Mouse (Mus musculus) CH12.LX (cell line): ENCODE measurements around the gene Ngfr. TPM values are rescaled to one million over a fixed set of nuclear protein-coding genes. Genes with fewer than 3 reads are reported as not detected.

Experiments used
- DNase-seq: peaks from one replicate; pipeline ENCODE4 v3.0.0-alpha.2; 2013; ENCODE audit errors: extremely low read depth
- H3K27ac ChIP-seq: 2 replicates; pipeline ENCODE4 v1.5.1; 2012; ENCODE audit warnings: low read depth, mild to moderate bottlenecking, control low read depth, moderate library complexity; ENCODE audit not compliant: insufficient read depth
- H3K27me3 ChIP-seq: replicated peaks from 2 replicates; pipeline ENCODE3; 2012; ENCODE audit warnings: inconsistent platforms
- H3K36me3 ChIP-seq, 2 experiments: replicated peaks in 1 of 2; 2 replicates each; pipeline versions ENCODE3 to v1.6.1; 2012; ENCODE audit warnings: inconsistent platforms in 1 of 2, low read length in 1 of 2, mild to moderate bottlenecking in 1 of 2, mixed read lengths in 1 of 2, moderate library complexity in 1 of 2; ENCODE audit not compliant: control insufficient read depth in 1 of 2, insufficient read depth in 1 of 2
- H3K4me1 ChIP-seq, 2 experiments: 2 replicates each; pipeline ENCODE4 v1.6.1; 2012; ENCODE audit warnings: inconsistent platforms in 1 of 2, moderate library complexity in 1 of 2; ENCODE audit not compliant: insufficient read depth in 2 of 2, control insufficient read depth in 1 of 2
- H3K4me2 ChIP-seq: 2 replicates; pipeline ENCODE4 v1.6.1; 2012; ENCODE audit warnings: low read depth, mild to moderate bottlenecking, control low read depth; ENCODE audit not compliant: poor library complexity, insufficient read depth, severe bottlenecking
- H3K4me3 ChIP-seq, 3 experiments: fragments of 150-350 bp in 1 of 3; sonication (generic) in 1 of 3; replicated peaks in 1 of 3; 2 replicates each; pipeline versions ENCODE3 to v1.5.1; 2011 to 2012; ENCODE audit warnings: low read depth in 2 of 3, low read length in 2 of 3, mild to moderate bottlenecking in 2 of 3, moderate library complexity in 2 of 3, control low read depth in 1 of 3, improper control_type of control experiment in 1 of 3, inconsistent platforms in 1 of 3, mixed read lengths in 1 of 3; ENCODE audit not compliant: poor library complexity in 1 of 3
- H3K79me2 ChIP-seq: replicated peaks from 2 replicates; pipeline ENCODE4 v1.6.1; 2012; ENCODE audit warnings: mild to moderate bottlenecking, moderate library complexity; ENCODE audit not compliant: control insufficient read depth, poor library complexity, insufficient read depth, severe bottlenecking; ENCODE audit errors: extremely low read depth
- H3K9ac ChIP-seq: 2 replicates; pipeline ENCODE4 v1.6.1; 2012; ENCODE audit warnings: low read depth, mild to moderate bottlenecking, control low read depth, moderate library complexity; ENCODE audit not compliant: insufficient read depth
- H3K9me3 ChIP-seq: replicated peaks from 2 replicates; pipeline ENCODE3; 2012; ENCODE audit warnings: low read length, inconsistent platforms, mixed read lengths
- CHD2 ChIP-seq: IDR thresholded peaks from 2 replicates; pipeline ENCODE4 v1.6.1; 2011; ENCODE audit warnings: low read length, improper control_type of control experiment
- CTCF ChIP-seq, 2 experiments: IDR thresholded peaks in 1 of 2; conservative IDR thresholded peaks in 1 of 2; 2 replicates each; pipeline ENCODE4 v1.5.1; 2011 to 2012; ENCODE audit warnings: low read depth in 2 of 2, low read length in 2 of 2, improper control_type of control experiment in 1 of 2, inconsistent platforms in 1 of 2, mild to moderate bottlenecking in 1 of 2, moderate library complexity in 1 of 2
- ETS1 ChIP-seq: conservative IDR thresholded peaks from 2 replicates; pipeline ENCODE4 v1.6.1; 2012; ENCODE audit warnings: low read depth, mild to moderate bottlenecking, inconsistent platforms, low read length, improper control_type of control experiment, moderate library complexity
- MAZ ChIP-seq: IDR thresholded peaks from 2 replicates; pipeline ENCODE4 v1.6.1; 2012; ENCODE audit warnings: low read depth, mild to moderate bottlenecking, inconsistent platforms, low read length, improper control_type of control experiment, moderate library complexity
- PAX5 ChIP-seq: IDR thresholded peaks from 2 replicates; pipeline ENCODE4 v1.6.1; 2012; ENCODE audit warnings: low read length, inconsistent platforms, mixed read lengths
- POLR2A ChIP-seq: IDR thresholded peaks from 2 replicates; pipeline ENCODE4 v1.6.1; 2011; ENCODE audit warnings: low read depth, mild to moderate bottlenecking, improper control_type of control experiment, low read length
- RAD21 ChIP-seq: IDR thresholded peaks from 2 replicates; pipeline ENCODE4 v1.6.1; 2011; ENCODE audit warnings: low read depth, mild to moderate bottlenecking, low read length, improper control_type of control experiment, moderate library complexity
- SMC3 ChIP-seq: IDR thresholded peaks from 2 replicates; pipeline ENCODE4 v1.6.1; 2011; ENCODE audit warnings: low read depth, low read length, improper control_type of control experiment
- TCF12 ChIP-seq: IDR thresholded peaks from 2 replicates; pipeline ENCODE4 v1.6.1; 2014; ENCODE audit warnings: low read depth, mild to moderate bottlenecking, inconsistent platforms, low read length, improper control_type of control experiment
- UBTF ChIP-seq: IDR thresholded peaks from 2 replicates; pipeline ENCODE4 v1.6.1; 2012; ENCODE audit warnings: low read depth, mild to moderate bottlenecking, inconsistent platforms, low read length, improper control_type of control experiment, moderate library complexity
- USF1 ChIP-seq: IDR thresholded peaks from 2 replicates; pipeline ENCODE4 v1.6.1; 2014; ENCODE audit warnings: low read depth, mild to moderate bottlenecking, inconsistent platforms, low read length, improper control_type of control experiment
- ZC3H11A ChIP-seq: IDR thresholded peaks from 2 replicates; pipeline ENCODE4 v1.6.1; 2012; ENCODE audit warnings: low read depth, mild to moderate bottlenecking, inconsistent platforms, low read length, improper control_type of control experiment
- ZKSCAN1 ChIP-seq: IDR thresholded peaks from 2 replicates; pipeline ENCODE4 v1.6.1; 2012; ENCODE audit warnings: low read depth, inconsistent platforms, low read length, improper control_type of control experiment, borderline replicate concordance
- ZNF384 ChIP-seq: IDR thresholded peaks from 2 replicates; pipeline ENCODE4 v1.6.1; 2012; ENCODE audit warnings: low read depth, low read length, improper control_type of control experiment, inconsistent platforms
- dilution Hi-C: fragments of 300-500 bp; cut with MboI; formaldehyde crosslinking; loops from 2 replicates; pipeline ENCODE4 v1.14.3; 2020; ENCODE audit warnings: low sequenced_read_pairs; ENCODE audit not compliant: extremely low pct_unique_long_range_greater_than_20kb, extremely low pct_ligation_motif_present
- in situ Hi-C: fragments of 300-500 bp; cut with MboI; formaldehyde crosslinking; loops from 3 replicates; pipeline ENCODE4 v1.14.3; 2019; ENCODE audit warnings: low sequenced_read_pairs, low pct_ligation_motif_present, low pct_unique_long_range_greater_than_20kb, mixed read lengths
- polyA plus RNA-seq: library from polyadenylated mRNA; unstranded; fragments of >175 nt; gene quantifications from 2 replicates; pipeline ENCODE4 v1.2.1, GENCODE M21; 2012; ENCODE audit warnings: low read depth; ENCODE audit not compliant: insufficient read length
- total RNA-seq, 2 experiments: library from RNA; depleted of rRNA; stranded (reverse); fragments of 300-350 nt in 1 of 2; fragments of >200 nt in 1 of 2; gene quantifications; 2 replicates each; pipeline ENCODE4 v1.2.3; 2012 to 2014

Gene Ngfr
- total and polyA plus RNA-seq, 3 experiments, result not detected

- Histone ChIP-seq H3K9me3 (peaks cover 4% of the 10 kb centered on the region), H3K4me2 (peak overlapping the region; percentile 49), H3K27ac (no peak overlapping the region), H3K4me3 (no peak overlapping the region), H3K9ac (no peak overlapping the region), H3K27me3 (peaks cover 68% of the 10 kb centered on the region), H3K4me1 (peaks cover 5 to 6% of the 10 kb centered on the region in 2 experiments), H3K36me3 (no peaks in the 10 kb centered on the region), H3K79me2 (no peaks in the 10 kb centered on the region)
- peak; percentile 57 for DNase-seq
- in situ Hi-C loops (loop anchor here (5.0 kb wide), 2 partner anchors 49 to 119 kb away; no protein-coding TSS in a partner anchor), dilution Hi-C loops (no loop called here)
- TF ChIP-seq UBTF (no peak), ZKSCAN1 (no peak), ZC3H11A (peak; percentile 42), PAX5 (no peak), SMC3 (peak; percentile 93), TCF12 (peak; percentile 45; the same call in 1 of the 2 replicates), CTCF (conservative IDR thresholded peaks at IDR 0.05 in 1 of 2, IDR thresholded peaks at IDR 0.05 in 1 of 2; ENCODE audit: low read depth in 2 of 2, low read length in 2 of 2) (peak; percentile 99), RAD21 (peak; percentile 98), MAZ (no peak)
Measured at GRCm38 (mm10) chr11:95533484-95534160, 53.9 kb downstream of the Ngfr start.

- no peaks in the 10 kb centered on the region for H3K36me3 ChIP-seq
- DNase-seq, result no peak
- H3K4me1 ChIP-seq, result peaks cover 0 to 2% of the 10 kb centered on the region in 2 experiments; a peak in 3 of 4 replicates
- H3K4me2 ChIP-seq, result no peak overlapping the region
- no peak for TF ChIP-seq ETS1
- TF ChIP-seq POLR2A, result no peak
- peak; percentile 89 for TF ChIP-seq CHD2
- no peak for TF ChIP-seq MAZ
- no peak for TF ChIP-seq ZNF384
- no peak for TF ChIP-seq USF1
- no peak overlapping the region for H3K4me3 ChIP-seq
- in situ Hi-C loops (loop anchor here (5.0 kb wide), 2 partner anchors 50 to 120 kb away; no protein-coding TSS in a partner anchor), dilution Hi-C loops (no loop called here)
- H3K9me3 ChIP-seq, result peaks cover 1% of the 10 kb centered on the region
- no peaks in the 10 kb centered on the region for H3K79me2 ChIP-seq
- H3K9ac ChIP-seq, result no peak overlapping the region
- no peak overlapping the region for H3K27ac ChIP-seq
- peaks cover 71% of the 10 kb centered on the region for H3K27me3 ChIP-seq
Measured at GRCm38 (mm10) chr11:95532353-95533072, 55.0 kb downstream of the Ngfr start.
